Mouse (Mus musculus) hindbrain, embryonic 15.5 days (tissue): ENCODE results near the gene Tm6sf2. TPM values are rescaled to one million over a fixed set of nuclear protein-coding genes. Genes with fewer than 3 reads are reported as not detected.

Experiments
- ATAC-seq: fragments of 200-750 bp; cut with Nextera tagmentation; 2 replicates; pipeline ENCODE4 v1.8.0; 2017; ENCODE audit warnings: low read depth, moderate number of reproducible peaks, moderate TSS enrichment; ENCODE audit not compliant: low FRiP score
- H3K27ac ChIP-seq: fragments of 300-500 bp; sonication (generic); replicated peaks from 2 replicates; pipeline ENCODE4 v1.5.1; 2015; ENCODE audit warnings: mild to moderate bottlenecking, inconsistent platforms
- H3K27me3 ChIP-seq: fragments of 300-500 bp; sonication (generic); 2 replicates; pipeline ENCODE4 v1.6.1; 2015; ENCODE audit warnings: control low read depth, inconsistent platforms
- H3K36me3 ChIP-seq: fragments of 300-500 bp; sonication (generic); 2 replicates; pipeline ENCODE4 v1.6.1; 2015; ENCODE audit warnings: control low read depth, inconsistent platforms
- H3K4me1 ChIP-seq: fragments of 300-500 bp; sonication (generic); replicated peaks from 2 replicates; pipeline ENCODE4 v1.6.1; 2015; ENCODE audit warnings: control low read depth, inconsistent platforms
- H3K4me2 ChIP-seq: fragments of 300-500 bp; sonication (generic); 2 replicates; pipeline ENCODE4 v1.6.1; 2015; ENCODE audit warnings: moderate library complexity, mild to moderate bottlenecking, inconsistent platforms
- H3K4me3 ChIP-seq: fragments of 300-500 bp; sonication (generic); 2 replicates; pipeline ENCODE4 v1.5.1; 2015; ENCODE audit warnings: mild to moderate bottlenecking, inconsistent platforms
- H3K9ac ChIP-seq: fragments of 300-500 bp; sonication (generic); 2 replicates; pipeline ENCODE4 v1.6.1; 2015; ENCODE audit warnings: inconsistent platforms
- H3K9me3 ChIP-seq: fragments of 300-500 bp; sonication (generic); 2 replicates; pipeline ENCODE4 v1.6.1; 2016; ENCODE audit warnings: control low read depth, inconsistent platforms
- WGBS: fragments of 180-500 bp; shearing (Covaris S2); methylation state at CpG from one replicate; pipeline ENCODE4 v1.1.7; 2015; 5-methylcytosine and 5-hydroxymethylcytosine counted together
- polyA plus RNA-seq: library from polyadenylated mRNA; unstranded; fragments of >200 nt; fragmentation: Nextera tagmentation; extraction: Ambion mirVana; gene quantifications from 2 replicates; pipeline ENCODE4 v1.2.1, GENCODE M21; 2015

Tm6sf2 gene
- polyA plus RNA-seq, 1 experiment from 2014 or later = 2.8 TPM

GRCm38 (mm10) chr8:70099276-70099675 is 26.6 kb downstream of the Tm6sf2 start:
- WGBS = 82% methylated on average over 8 of the region's 8 CpGs

GRCm38 (mm10) chr8:70100241-70100640 is 27.5 kb downstream of the Tm6sf2 start:
- H3K4me1 ChIP-seq = no peaks in the 10 kb centered on the region
- H3K4me3 ChIP-seq = no peak overlapping the region
- ATAC-seq = no peak
- WGBS = 92% methylated on average over 8 of the region's 8 CpGs
- H3K27ac ChIP-seq = no peak overlapping the region
- H3K9ac ChIP-seq = no peak overlapping the region
- H3K9me3 ChIP-seq = no peaks in the 10 kb centered on the region
- peaks cover 76% of the 10 kb centered on the region for H3K36me3 ChIP-seq
- no peaks in the 10 kb centered on the region for H3K27me3 ChIP-seq
- H3K4me2 ChIP-seq = no peak overlapping the region

More at GRCm38 (mm10) chr8:70099276-70099675, 26.6 kb downstream of the Tm6sf2 start:
- Histone ChIP-seq H3K27me3 (no peaks in the 10 kb centered on the region), H3K9me3 (no peaks in the 10 kb centered on the region), H3K4me1 (no peaks in the 10 kb centered on the region), H3K9ac (no peak overlapping the region), H3K27ac (no peak overlapping the region), H3K4me2 (no peak overlapping the region), H3K36me3 (peaks cover 84% of the 10 kb centered on the region), H3K4me3 (no peak overlapping the region)
- ATAC-seq = no peak

- ATAC-seq = 0 out of 2 replicates have a peak, but pooled peaks have one; percentile 55
- H3K4me3 ChIP-seq = no peak overlapping the region
- no peak overlapping the region for H3K4me2 ChIP-seq
- H3K27ac ChIP-seq = no peak overlapping the region
- peaks cover 70% of the 10 kb centered on the region for H3K36me3 ChIP-seq
- H3K9me3 ChIP-seq = no peaks in the 10 kb centered on the region
- H3K4me1 ChIP-seq = 0 out of 2 replicates have a peak, but pooled peaks cover under 1% of the 10 kb centered on the region
- no peak overlapping the region for H3K9ac ChIP-seq
- WGBS = 18% methylated on average over 6 of the region's 6 CpGs
- no peaks in the 10 kb centered on the region for H3K27me3 ChIP-seq
Measured at GRCm38 (mm10) chr8:70104506-70104905, 31.8 kb downstream of the Tm6sf2 start.

- Histone ChIP-seq H3K4me2 (no peak overlapping the region), H3K4me1 (0 out of 2 replicates have a peak, but pooled peaks cover 4% of the 10 kb centered on the region), H3K27ac (no peak overlapping the region), H3K36me3 (peaks cover 71% of the 10 kb centered on the region), H3K27me3 (no peaks in the 10 kb centered on the region), H3K4me3 (no peak overlapping the region), H3K9ac (no peak overlapping the region), H3K9me3 (no peaks in the 10 kb centered on the region)
- WGBS = 79% methylated on average over 7 of the region's 7 CpGs
- no peak for ATAC-seq
Measured at GRCm38 (mm10) chr8:70104922-70105321, 32.2 kb downstream of the Tm6sf2 start.

- 94% methylated on average over 2 of the region's 2 CpGs for whole genome bisulfite sequencing
Measured at GRCm38 (mm10) chr8:70110451-70110850, 37.7 kb downstream of the Tm6sf2 start.

GRCm38 (mm10) chr8:70111192-70111795 is 38.6 kb downstream of the Tm6sf2 start:
- no peak overlapping the region for H3K4me2 ChIP-seq
- no peaks in the 10 kb centered on the region for H3K9me3 ChIP-seq
- no peak overlapping the region for H3K9ac ChIP-seq
- H3K4me3 ChIP-seq = no peak overlapping the region
- no peaks in the 10 kb centered on the region for H3K27me3 ChIP-seq
- 58% methylated on average over 23 of the region's 23 CpGs for WGBS
- peaks cover 24% of the 10 kb centered on the region for H3K4me1 ChIP-seq
- peak; percentile 4; the same call in 1 of the 2 replicates for ATAC-seq
- peaks cover 77% of the 10 kb centered on the region for H3K36me3 ChIP-seq
- H3K27ac ChIP-seq = no peak overlapping the region

More at GRCm38 (mm10) chr8:70110451-70110850, 37.7 kb downstream of the Tm6sf2 start:
- Histone ChIP-seq H3K27me3 (no peaks in the 10 kb centered on the region), H3K9me3 (no peaks in the 10 kb centered on the region), H3K4me3 (no peak overlapping the region), H3K4me2 (no peak overlapping the region), H3K27ac (no peak overlapping the region), H3K9ac (no peak overlapping the region), H3K4me1 (peaks cover 24% of the 10 kb centered on the region), H3K36me3 (peaks cover 81% of the 10 kb centered on the region)
- ATAC-seq = no peak

GRCm38 (mm10) chr8:70112401-70113016 is 39.8 kb downstream of the Tm6sf2 start:
- no peak overlapping the region for H3K4me3 ChIP-seq
- H3K27ac ChIP-seq = no peak overlapping the region
- ATAC-seq = no peak
- H3K9ac ChIP-seq = peak overlapping the region; percentile 12; the same call in 1 of the 2 replicates
- peaks cover 68% of the 10 kb centered on the region for H3K36me3 ChIP-seq
- WGBS = 9% methylated on average over 43 of the region's 43 CpGs
- H3K27me3 ChIP-seq = no peaks in the 10 kb centered on the region
- H3K9me3 ChIP-seq = no peaks in the 10 kb centered on the region
- peaks cover 36% of the 10 kb centered on the region for H3K4me1 ChIP-seq
- H3K4me2 ChIP-seq = peak overlapping the region; percentile 9; the same call in 1 of the 2 replicates

GRCm38 (mm10) chr8:70114488-70114887 is 41.8 kb downstream of the Tm6sf2 start:
- H3K36me3 ChIP-seq = peaks cover 49% of the 10 kb centered on the region
- no peak overlapping the region for H3K9ac ChIP-seq
- H3K4me3 ChIP-seq = no peak overlapping the region
- ATAC-seq = no peak
- 21% methylated on average over 6 of the region's 6 CpGs for WGBS
- H3K4me2 ChIP-seq = no peak overlapping the region
- no peaks in the 10 kb centered on the region for H3K27me3 ChIP-seq
- H3K4me1 ChIP-seq = peaks cover 47% of the 10 kb centered on the region
- H3K9me3 ChIP-seq = no peaks in the 10 kb centered on the region
- no peak overlapping the region for H3K27ac ChIP-seq

GRCm38 (mm10) chr8:70114892-70115291 is 42.2 kb downstream of the Tm6sf2 start:
- Histone ChIP-seq H3K9me3 (no peaks in the 10 kb centered on the region), H3K27me3 (no peaks in the 10 kb centered on the region), H3K4me2 (no peak overlapping the region), H3K4me3 (no peak overlapping the region), H3K9ac (no peak overlapping the region), H3K27ac (no peak overlapping the region), H3K4me1 (peaks cover 44% of the 10 kb centered on the region), H3K36me3 (peaks cover 45% of the 10 kb centered on the region)
- WGBS = 71% methylated on average over 13 of the region's 13 CpGs
- no peak for ATAC-seq

- no peak for ATAC-seq
- H3K4me3 ChIP-seq = peak overlapping the region; percentile 58
- H3K9ac ChIP-seq = no peak overlapping the region
- peaks cover 25% of the 10 kb centered on the region for H3K36me3 ChIP-seq
- no peak overlapping the region for H3K27ac ChIP-seq
- H3K9me3 ChIP-seq = no peaks in the 10 kb centered on the region
- H3K27me3 ChIP-seq = no peaks in the 10 kb centered on the region
- 14% methylated on average over 9 of the region's 9 CpGs for WGBS
- H3K4me1 ChIP-seq = peaks cover 33% of the 10 kb centered on the region
- peak overlapping the region; percentile 62 for H3K4me2 ChIP-seq
Measured at GRCm38 (mm10) chr8:70117611-70118010, 44.9 kb downstream of the Tm6sf2 start.

GRCm38 (mm10) chr8:70118726-70119700 is 46.3 kb downstream of the Tm6sf2 start:
- peak overlapping the region; percentile 77 for H3K9ac ChIP-seq
- H3K4me3 ChIP-seq = peak overlapping the region; percentile 58
- peak overlapping the region; percentile 89 for H3K27ac ChIP-seq
- peak; percentile 79 for ATAC-seq
- H3K27me3 ChIP-seq = no peaks in the 10 kb centered on the region
- no peaks in the 10 kb centered on the region for H3K9me3 ChIP-seq
- H3K36me3 ChIP-seq = peaks cover 16% of the 10 kb centered on the region
- peaks cover 29% of the 10 kb centered on the region for H3K4me1 ChIP-seq
- 4% methylated on average over 17 of the region's 17 CpGs for WGBS
- H3K4me2 ChIP-seq = peak overlapping the region; percentile 62
